Mouse (Mus musculus) spleen, postnatal 36 days (tissue): Measurements from ENCODE around the gene Vcam1.

Source experiments
- DNase-seq, 2 experiments: peaks; one replicate each; pipeline ENCODE4 v3.0.0; 2022; ENCODE audit warnings: low spot score in 2 of 2, mixed read lengths in 1 of 2

Gene Vcam1

GRCm38 (mm10) chr3:116129259-116129738 is at the start of gene Vcam1:
TSS of gene Vcam1 (minus strand) at chr3:116129688.
- peak; percentile 23 to 34 for DNase-seq

DNA sequence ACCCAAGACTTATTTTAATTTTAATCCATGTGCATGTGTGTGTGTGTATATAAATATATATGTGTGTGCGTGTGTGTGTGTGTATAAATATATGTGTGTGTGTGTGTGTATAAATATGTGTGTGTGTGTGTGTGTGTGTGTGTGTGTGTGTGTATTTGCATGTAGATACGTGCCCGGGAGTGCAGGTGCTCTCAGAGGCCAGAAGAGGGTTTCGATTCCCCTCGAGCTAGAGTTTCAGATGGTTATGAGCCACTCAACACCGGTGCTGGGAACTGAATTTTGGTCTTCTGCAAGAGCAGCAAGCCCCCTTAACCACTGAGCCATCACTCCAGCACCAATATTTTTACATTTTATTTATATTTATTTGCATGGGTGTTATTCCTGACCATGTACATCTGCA is 45.6 kb upstream of the Vcam1 start:
- DNase-seq = no peak

GRCm38 (mm10) chr3:116171461-116171860 is 42.0 kb upstream of the Vcam1 start:
- no peak for DNase-seq

DNA sequence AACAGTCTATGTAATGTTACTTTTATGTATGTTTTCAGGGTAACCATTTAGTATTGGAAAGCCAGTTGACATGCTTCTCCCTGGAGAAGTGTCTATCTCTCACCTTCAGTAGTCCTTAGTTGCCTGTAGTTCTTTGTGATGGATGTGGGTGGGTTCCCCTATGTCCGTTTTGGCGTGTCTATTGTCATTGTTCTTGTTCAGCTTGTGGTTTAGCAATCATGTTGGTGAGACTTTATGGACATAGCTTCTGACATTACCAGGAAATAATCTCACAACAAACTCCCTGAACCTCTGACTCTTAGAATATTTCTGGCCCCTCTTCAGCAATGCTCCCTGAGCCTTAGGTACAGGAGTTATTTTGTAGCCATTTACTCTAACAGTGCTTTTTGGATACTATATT is 38.6 kb upstream of the Vcam1 start:
- no peak for DNase-seq

GRCm38 (mm10) chr3:116166296-116166695 is 36.8 kb upstream of the Vcam1 start:
- DNase-seq = no peak

- DNase-seq = no peak
These were observed 35.5 kb upstream of the Vcam1 start for GRCm38 (mm10) chr3:116165030-116165429.

DNA sequence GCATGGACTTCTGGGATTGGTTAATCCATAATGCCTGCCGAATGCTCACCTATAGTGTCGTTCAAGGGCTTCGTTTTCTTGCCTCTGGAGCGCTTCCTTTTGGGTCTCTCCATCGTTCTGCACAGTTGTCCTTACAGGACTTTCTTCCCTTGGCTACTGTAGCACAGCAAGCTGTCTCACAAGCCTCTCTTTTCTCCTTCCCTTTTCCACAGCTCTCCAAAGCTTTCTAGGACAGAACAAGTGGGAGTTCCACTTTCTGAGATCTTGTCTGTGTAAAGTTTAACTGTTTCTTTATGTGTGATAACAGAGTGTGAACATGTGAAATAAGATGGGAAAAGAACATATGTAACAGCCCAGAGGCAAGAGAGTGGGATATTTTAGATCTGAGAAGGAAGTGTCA is 34.0 kb upstream of the Vcam1 start:
- no peak for DNase-seq

DNA sequence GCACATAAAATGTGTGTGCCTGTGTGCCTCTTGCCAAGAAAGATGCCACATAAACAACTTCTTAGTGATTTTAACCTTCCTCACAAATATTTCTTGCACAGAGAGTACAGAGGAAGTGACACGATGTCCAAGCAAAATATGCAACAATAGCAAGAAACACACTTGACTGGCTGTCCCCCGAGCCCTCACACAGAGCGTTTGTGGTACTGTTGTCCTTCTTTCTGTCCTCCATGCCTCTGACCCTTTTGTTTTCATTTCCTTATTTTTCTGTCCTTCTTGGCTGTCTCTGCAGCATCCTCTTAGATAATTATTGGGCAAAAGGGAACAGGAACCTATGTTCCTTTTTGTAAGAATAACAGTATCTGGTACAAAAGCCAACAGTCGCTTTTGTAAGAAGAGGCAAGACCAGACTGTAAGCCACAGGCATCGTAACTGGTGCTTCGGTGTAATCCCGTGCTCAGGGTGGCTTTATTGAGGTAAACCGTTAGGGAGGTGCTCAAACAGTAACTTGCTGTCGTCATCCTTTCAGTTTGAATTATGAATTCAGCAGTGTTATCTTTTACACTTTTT is 32.7 kb upstream of the Vcam1 start:
- peak in 1 of 2 experiments; percentile 17 for DNase-seq

- DNase-seq = no peak
These were observed 29.9 kb upstream of the Vcam1 start for GRCm38 (mm10) chr3:116159376-116159775.

GRCm38 (mm10) chr3:116157447-116157990 is 28.0 kb upstream of the Vcam1 start:
- no peak for DNase-seq

- DNase-seq = no peak
These were observed 20.7 kb upstream of the Vcam1 start for GRCm38 (mm10) chr3:116150056-116150632.

- DNase-seq = no peak
These were observed 19.6 kb upstream of the Vcam1 start for GRCm38 (mm10) chr3:116149096-116149495.

- no peak for DNase-seq
These were observed 19.2 kb upstream of the Vcam1 start for GRCm38 (mm10) chr3:116148676-116149075.

- no peak for DNase-seq
These were observed 11.7 kb upstream of the Vcam1 start for GRCm38 (mm10) chr3:116141226-116141625.

DNA sequence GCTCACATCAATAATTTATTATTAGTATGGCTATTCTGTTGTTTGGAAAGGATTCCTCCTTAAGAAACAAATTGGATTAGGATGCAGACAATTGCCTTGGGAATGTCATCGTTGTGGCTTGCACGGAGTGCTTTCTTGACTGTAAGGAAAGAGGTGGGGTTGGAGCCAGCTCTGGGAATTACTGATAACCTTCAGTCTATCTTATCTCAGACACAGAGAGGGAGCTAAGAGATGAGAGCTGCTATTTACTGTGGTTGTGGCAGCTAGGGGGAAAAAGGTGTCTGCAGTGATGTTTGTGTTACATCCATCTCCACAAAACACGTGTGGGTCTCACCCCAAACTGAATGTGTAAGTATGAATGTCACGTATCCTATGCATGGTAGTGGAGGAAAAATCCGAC is 9.5 kb upstream of the Vcam1 start:
- DNase-seq = no peak

DNA sequence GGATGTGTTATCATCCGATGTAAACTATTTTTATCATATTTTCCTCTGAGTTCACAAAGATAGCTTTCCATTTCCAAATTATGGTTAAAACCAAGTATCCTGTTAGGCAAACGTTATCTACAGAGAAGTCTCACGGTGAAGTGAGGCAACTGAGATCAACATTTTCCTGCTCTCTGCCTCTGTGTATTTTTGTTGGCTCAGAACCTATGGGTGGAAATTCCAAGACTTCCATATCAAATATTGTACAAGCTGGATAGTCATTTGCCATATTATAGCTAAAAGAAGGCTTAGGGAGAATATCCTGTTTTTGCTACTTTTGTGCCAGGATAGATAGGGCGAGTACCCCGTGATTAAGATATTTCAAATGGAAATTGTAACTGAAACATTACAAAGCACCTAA is 8.6 kb upstream of the Vcam1 start:
- no peak for DNase-seq

- DNase-seq = no peak
These were observed 3.9 kb upstream of the Vcam1 start for GRCm38 (mm10) chr3:116133363-116133762.

DNA sequence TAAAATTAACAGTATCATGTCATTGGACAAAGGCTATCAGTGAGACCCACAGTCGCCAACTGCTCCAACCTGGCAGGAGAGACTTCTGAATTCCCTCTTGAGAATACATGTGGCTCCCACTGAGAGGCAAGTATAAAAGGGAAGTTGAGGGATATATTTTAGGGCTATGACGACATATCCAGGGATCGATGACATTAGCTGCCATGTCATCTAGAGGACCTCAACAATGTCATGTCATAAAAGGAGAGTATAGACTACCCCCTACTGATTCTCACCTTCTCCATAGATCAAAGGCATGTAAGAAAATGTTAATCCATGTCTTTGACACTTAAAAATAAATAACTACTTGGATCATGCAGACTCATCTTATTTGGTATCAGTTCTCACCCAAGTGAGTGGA is 1.2 kb upstream of the Vcam1 start:
- DNase-seq = no peak

- no peak for DNase-seq
These were observed 530 bp upstream of the Vcam1 start for GRCm38 (mm10) chr3:116129841-116130595.

DNA sequence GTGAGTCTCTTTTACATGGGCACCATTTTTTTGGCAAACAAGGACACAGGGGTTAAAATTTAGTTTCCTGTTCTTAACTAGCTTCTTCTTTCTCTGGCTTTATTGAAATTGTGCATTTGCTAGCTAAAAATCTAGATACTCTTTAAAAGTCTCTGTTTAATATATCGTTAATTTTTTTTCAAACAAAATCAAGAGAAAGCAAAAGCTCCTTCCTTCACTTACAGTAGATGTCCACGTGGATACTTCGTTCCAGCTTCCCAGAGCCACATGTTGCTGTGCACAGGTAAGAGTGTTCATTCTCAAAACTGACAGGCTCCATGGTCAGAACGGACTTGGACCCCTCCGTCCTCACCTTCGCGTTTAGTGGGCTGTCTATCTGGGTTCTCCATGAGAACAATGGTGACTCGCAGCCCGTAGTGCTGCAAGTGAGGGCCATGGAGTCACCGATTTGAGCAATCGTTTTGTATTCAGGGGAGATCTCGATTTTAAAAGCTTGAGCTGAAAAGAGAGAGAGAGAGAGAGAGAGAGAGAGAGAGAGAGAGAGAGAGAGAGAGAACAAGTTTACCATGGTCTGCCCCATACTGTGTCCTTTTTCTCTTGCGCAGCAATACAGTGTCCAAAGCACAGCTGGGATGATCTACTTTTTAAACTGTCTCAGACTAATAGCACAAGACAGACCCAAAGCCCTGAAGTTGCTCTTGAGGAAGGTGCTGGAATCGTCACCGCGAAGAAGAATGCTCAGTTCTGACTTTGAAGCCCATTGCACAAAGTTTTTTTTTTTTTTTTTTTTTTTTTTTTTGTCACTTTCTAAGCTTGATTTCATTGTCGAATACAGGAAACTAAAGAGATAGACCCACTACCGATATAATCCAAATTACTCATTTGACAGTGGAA is 930 bp downstream of the Vcam1 start:
- DNase-seq = no peak

- DNase-seq = no peak
These were observed 1.7 kb downstream of the Vcam1 start for GRCm38 (mm10) chr3:116127836-116128235.

DNA sequence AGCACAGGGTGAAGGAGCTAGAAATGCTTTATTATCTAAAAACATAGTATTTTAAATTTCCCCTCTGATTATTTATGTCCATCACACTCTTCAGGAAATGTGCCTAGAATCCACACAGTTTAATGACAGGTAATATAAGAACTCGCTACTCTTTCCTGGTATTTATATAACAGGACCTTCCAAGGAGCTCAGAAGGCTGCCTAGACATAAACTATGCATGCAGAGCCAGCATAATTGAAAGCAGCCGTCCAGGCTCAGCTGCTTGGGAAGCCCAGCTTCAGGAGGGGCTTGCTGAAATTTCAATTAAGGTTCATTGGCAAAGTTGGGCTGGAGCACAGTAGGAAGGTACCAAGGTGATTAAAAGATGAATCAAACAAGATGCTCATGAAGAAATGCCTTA is 2.2 kb downstream of the Vcam1 start:
- no peak for DNase-seq
